Mouse (Mus musculus): Measurements from ENCODE around the gene Lim2. TPM values are rescaled to one million over a fixed set of nuclear protein-coding genes. Genes with fewer than 3 reads are reported as not detected.

Lim2 gene
- polyA plus RNA-seq, 1 experiment: 0.04 TPM

DNA sequence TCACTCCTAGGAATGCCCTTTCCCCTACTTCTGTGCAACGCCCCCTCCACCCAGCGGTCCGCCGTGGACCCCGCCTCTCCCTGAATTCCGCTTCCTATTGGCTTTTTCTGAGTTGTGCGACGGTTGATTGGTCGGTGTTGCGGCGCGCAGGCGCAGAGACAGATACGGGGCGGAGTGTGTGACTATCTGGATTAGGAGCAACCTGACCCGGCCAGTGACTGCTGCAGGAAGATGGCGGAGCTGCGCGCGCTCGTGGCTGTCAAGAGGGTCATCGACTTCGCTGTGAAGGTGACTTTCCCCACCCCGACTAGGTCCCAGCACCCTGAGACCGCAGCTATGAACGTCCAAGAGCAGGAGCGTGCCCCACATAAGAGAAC, 16.4 kb downstream of the Lim2 start, which contains the start of the genes Etfb and Gm45233:
Gene Etfb (plus strand): TSS at position 167 of the 377 bp plus-strand sequence.
Gene Gm45233 (plus strand): TSS at position 212 of the 377 bp plus-strand sequence.
- peak; percentile 74 for DNase-seq (ENCODE audit: low read depth)

DNA sequence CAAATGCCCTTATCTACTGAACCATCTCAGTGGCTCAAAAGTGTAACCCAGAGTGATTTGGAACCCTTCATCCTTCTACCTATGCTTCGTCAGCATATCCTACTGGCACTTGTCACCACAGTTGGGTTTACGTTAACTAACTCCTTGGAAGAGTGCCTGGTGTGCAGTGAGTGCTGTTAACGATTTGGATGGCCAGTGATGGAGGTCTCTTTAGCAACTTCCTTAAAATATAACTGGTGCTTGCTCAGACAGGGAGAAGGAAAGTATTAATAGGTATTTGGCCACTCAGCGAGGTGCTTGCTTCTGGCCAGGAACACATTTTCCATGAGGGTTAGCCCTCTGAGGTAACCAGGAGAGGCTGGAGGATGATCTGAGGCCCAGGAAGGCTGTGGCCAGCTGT, 20.3 kb downstream of the Lim2 start:
- no peak for DNase-seq (ENCODE audit: low read depth)

DNA sequence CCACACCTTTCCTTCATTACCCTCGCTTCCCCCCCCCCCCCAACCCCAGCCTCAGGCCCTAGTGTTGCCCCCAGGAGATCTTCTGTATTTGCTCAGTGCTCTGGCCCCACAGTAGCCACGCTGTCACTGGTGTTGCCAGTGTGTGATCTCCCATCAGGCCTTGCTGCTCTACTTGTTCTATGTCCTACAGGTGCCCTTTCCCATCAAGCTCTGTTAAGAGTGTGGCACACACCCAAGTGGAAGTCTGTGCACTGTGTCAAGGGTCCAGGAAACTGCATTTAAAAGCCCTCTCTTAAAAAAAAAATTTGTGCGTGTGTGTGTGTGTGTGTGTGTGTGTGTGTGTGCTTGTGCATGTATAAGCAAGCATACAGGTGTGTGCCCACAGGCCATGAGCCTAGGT, 20.8 kb downstream of the Lim2 start:
- no peak for DNase-seq (ENCODE audit: low read depth)

DNA sequence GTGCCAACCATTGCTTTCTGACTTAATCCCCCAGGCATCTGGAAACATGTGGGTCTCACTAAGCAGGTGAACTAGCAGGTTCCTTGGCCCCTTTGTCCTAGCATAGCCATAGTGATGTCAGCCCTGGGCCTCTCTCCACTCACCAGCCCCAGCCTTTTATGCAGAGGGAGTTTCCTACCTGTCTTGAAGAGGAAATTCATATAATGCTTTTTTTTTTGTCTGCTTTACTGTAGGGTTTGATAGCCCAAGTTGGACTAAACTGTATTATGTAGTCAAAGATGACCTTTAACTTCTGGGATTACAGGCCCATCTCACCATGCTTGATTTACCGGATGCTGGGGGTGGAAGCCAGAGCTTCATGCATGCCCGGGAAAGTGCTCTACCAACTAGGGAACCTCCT, 22.3 kb downstream of the Lim2 start:
- no peak for DNase-seq (ENCODE audit: low read depth)

DNA sequence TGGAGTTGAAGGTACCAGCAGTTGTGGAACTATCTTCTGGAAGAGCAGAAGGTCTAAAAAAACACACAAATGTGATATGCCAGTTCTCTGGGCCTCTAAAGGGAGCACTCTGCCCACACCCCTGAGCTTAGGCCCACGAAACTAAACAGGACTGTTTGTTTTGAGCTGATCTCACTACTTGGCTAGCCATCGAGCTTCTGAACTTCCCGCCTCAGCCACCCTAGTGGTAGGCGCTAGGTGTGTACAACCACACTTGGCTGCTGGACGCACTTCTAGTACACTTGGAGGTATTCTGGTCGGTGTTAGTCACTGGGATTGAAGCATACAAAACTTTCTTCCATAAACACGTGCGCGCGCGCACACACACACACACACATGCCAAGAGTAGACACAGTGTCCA, 24.3 kb downstream of the Lim2 start:
- no peak for DNase-seq (ENCODE audit: low read depth)

DNA sequence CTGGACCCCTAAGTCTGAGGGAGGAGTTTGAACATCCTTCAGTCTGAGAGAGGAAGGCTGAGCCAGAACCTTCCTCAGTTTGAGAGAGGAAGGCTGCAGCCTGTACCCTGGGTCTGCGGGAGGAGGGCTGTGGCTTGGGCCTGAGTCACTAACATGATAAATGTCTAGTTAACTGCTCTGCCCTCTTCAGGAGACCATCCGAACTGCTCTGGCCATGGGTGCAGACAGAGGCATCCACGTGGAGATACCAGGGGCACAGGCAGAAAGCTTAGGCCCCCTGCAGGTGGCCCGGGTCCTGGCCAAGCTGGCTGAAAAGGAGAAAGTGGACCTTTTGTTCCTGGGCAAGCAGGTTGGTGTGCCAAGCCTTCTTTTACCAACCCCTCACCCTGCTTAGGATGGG, 25.1 kb downstream of the Lim2 start:
- DNase-seq (ENCODE audit: low read depth): no peak

DNA sequence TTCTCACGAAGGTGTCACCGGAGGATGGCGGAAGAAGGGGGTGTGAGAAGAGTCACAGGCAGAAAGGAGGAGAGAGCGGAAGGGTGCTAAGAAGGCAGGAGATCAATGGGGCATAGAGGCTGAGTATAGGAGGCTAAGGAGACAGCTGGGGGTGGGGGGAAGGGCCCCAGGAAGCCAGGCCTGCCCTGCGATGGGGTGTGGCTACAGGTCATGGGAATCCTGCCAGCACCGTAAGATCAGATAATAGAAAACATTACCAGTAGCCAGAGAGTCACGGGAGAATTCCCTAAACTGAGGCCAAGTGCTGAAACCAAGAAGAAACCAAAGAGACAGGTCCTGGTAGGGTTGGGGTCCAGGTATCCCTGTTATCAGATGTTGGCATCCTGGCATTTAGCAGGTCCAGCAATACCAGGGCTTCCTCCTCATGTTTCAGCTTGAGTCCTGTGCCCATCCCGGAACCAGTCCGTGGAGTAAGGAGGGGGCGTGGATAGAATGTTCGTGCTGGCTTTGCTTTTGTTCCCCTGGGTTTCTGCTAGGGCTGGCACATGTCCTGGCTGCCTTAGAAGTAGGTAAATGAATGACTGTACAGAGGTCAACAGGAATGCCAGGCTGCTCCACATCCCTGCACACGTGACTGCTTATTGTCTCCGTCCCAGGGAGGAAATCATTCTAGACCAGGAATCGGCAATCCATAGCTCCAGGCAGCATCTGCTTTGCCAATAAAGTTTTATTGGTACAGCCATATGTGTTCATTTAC, 26.3 kb downstream of the Lim2 start:
- peak; percentile 71 for DNase-seq (ENCODE audit: low read depth)

GRCm38 (mm10) chr7:43454371-43454770, 26.9 kb downstream of the Lim2 start:
- DNase-seq (ENCODE audit: low read depth): no peak

- no peak for DNase-seq (ENCODE audit: low read depth)
Measured at GRCm38 (mm10) chr7:43462851-43463250, 35.4 kb downstream of the Lim2 start, which contains the start of gene Vsig10l. Gene Vsig10l, plus strand, starts transcription at chr7:43463151.

DNA sequence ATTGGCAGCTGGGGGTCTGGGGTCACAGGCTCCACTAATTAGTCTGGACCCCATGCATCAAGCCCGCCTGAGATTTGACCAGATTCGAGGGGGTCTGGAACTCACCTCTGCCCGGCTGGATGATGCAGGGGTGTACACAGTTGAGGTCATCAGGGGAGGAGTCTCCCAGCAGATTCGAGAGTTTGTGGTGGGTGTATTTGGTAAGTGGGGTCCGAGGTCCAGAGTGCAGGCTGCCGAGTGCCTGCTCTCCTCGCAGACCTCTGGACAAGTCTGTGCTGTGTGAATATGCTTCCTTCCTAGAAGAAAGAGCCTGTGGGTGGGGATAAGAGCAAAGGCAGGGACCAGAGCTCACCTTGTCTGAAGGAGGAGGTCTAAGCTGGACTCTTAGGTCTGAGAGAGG, 36.5 kb downstream of the Lim2 start:
- no peak for DNase-seq (ENCODE audit: low read depth)

DNA sequence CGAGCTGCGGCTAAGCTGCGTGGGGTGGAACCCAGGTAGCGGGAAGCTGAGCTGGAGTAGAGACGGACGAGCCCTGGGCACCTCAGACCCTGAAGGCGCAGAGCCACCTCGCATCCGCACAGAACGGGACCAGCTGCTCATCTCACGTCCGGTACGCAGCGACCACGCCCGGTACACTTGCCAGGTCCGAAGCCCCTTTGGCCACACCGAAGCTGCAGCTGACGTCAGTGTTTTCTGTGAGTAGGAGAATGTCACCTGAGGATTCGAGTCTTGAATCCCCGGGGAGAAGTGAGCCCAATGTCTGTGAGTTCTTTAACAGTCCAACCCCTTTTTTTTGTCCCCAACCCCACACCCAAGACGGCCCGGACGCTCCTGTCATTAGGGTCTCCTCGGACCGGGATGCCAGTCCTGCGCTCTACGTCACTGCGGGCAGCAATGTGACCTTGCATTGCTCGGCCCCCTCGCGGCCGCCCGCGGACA, 37.4 kb downstream of the Lim2 start:
- no peak for DNase-seq (ENCODE audit: low read depth)

DNA sequence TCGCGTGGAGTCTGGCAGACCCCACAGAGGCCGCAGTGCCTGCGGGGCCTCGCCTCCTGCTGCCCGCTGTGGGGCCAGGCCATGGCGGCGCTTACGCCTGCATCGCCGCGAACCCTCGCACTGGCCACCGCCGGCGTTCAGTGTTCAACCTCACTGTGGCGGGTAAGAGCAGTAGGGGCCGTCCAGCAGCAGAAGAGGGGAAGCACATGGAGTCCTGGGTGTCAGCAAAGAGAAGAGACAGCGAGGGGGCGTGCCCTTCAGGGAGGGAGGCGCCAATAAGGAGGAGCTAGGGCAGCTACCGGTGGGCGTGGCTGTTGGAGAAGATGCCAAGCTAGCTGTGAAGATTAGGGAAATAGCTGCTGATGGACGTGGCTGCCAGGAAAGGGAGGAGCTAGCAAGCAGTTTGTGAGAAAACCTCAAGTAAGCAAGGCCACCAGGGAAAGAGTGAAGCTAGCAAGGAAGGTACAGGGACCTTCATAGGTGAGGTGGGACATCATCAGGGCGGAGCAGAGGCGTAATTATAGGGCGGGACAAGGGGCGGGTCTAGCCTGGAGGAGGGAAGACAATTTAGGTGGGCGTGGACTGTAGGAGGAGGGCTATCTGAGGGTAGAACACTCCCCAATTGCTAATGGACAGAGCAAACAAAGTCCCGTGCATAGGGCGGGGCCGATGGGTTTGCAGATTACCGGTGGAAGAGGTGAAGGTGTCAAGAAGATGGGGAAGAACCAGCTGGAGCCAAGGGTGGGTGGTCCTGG, 38.1 kb downstream of the Lim2 start:
- DNase-seq (ENCODE audit: low read depth): peak; percentile 49

GRCm38 (mm10) chr7:43466099-43466694, 38.7 kb downstream of the Lim2 start:
- DNase-seq (ENCODE audit: low read depth): no peak

DNA sequence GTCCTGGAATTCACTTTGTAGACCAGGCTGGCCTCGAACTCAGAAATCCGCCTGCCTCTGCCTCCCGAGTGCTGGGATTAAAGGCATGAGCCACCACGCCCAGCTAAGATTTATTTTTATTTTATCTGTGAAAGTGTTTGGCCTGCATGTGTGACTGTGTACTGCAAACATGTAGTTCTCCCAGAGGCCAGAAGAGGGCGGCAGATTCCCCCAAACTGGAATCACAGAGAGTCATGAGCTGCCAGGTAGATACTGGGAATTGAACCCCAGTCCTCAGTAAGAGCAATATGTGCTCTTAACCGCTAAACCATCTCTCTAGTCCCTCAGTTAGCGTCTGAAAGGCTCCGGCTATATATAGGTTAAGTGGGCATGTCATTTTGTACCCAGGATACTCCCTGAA, 42.9 kb downstream of the Lim2 start:
- no peak for DNase-seq (ENCODE audit: low read depth)

GRCm38 (mm10) chr7:43475706-43476105, 48.2 kb downstream of the Lim2 start:
- no peak for DNase-seq (ENCODE audit: low read depth)

- DNase-seq (ENCODE audit: low read depth): no peak
Measured at GRCm38 (mm10) chr7:43476376-43476775, 48.9 kb downstream of the Lim2 start.

DNA sequence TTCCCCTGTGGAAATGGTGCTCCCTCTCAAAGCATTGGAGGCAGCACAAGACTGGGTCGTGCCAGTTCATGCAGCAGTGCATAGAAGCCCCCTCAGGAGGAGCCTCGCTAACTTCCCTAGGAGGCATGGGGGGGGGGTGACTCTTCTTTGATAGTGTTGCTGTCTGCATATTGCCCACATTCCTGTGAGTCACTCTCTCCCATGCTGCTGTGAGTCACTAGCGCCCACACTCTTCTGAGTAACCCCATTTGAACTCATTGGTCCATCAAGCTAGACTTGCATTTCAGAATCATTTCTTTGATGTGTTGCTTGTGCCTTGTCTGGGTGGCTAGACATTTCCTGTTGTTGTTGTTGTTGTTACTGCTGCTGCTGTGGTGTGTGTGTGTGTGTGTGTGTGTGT, 53.7 kb downstream of the Lim2 start:
- DNase-seq (ENCODE audit: low read depth): no peak

DNA sequence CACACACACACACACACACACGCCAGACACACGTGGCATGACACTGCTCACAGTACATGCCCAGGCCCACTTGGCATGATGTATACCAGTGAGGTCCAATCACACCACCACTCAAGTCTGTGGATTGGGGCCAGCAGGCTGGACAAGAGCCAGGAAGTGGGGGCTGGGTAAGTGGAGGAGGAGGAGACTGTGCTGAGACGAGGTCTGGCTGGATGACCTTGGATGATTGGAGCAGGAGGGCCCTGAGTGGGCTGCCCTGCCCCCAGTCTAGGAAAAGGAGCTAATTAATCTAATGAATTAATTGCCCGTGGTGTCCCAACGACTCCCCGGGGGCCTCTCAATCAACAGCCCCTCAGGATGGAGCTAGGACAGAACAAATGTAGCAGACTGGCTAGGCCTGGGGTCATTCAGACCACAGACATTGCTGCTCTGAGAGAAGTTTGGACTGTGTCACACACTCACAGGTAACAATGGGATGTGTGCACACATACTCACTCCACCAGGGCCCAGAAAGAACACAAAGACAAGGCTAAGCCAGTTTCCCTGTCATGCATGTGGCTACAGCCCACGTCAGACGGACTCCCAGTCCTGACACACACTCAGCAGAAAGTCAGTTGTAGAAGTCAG, 54.7 kb downstream of the Lim2 start:
- no peak for DNase-seq (ENCODE audit: low read depth)

DNA sequence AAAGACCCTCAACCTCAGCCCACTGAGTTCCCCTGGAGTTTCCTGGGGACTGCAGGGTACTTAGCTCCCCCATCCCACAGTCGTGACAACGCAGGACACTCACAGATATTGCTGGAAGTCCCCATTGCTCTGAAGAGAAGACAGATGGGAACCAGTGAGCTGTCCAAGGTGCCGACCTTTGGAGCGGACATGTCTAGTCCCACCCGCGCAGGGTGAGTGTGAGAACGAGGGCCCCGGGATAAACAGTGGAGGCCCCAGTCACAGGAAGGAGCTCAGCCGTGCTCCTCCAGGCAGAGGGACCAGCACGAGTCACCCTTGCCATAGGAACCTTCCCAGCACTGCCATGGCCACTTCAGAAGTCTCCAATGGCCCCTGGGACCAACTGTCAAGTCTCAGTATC, 55.8 kb downstream of the Lim2 start:
- DNase-seq (ENCODE audit: low read depth): no peak
